Mouse (Mus musculus): ENCODE measurements around the gene Bhlha15.

The Bhlha15 gene

DNA sequence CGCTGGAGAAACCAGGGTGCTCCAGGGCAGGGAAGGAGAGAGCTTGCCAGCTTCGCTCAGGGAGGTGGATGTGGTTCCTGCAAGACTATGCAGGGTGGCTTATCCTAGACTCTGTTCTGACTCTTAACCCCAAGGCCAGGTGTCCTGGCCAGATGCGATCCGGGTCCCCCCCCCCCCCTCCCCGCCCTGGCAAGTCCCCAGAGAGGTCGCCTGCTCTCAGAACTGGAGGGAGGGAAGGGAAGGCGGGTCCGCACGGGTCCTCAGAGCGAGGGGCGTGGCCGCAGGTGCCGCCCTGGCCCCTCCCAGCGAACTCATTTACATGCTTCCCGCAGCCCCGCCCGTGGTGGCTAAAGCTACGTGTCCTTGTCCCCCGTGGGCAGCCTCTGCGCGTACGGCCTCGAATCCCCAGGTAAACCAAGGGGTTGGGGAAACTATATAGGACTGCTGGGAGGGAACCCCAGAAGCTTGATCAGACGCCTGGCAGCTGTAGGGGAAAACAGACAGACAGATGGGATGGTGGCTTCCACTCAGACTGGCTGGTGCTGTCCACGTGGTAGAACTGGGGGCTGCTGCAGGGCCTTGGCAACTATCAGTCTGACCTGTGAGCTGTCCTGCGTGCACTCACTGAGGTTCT lies at the start of gene Bhlha15:
Gene Bhlha15 (plus strand): TSS at position 337 of the 634 bp plus-strand sequence.
- DNase-seq = peak; percentile 83

DNA sequence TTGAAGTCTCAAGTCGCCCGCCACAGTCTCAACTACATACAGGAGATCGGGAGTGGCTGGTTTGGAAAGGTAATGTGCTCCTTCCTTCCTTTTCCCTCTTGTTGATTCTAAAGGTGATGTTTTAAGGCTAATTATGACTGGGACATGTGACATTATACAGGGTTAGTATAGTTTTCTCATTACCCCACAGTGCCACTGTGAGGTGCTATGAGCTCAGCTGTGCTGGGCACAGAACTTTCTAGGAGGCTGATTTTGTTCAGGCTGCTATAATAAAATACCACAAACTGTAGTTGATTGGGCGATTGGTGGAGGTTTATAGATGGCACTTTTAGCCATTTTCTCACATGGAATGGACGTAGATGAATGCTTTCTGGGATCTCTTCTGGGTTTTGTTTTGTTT lies 46.6 kb upstream of the Bhlha15 start:
- DNase-seq = no peak

DNA sequence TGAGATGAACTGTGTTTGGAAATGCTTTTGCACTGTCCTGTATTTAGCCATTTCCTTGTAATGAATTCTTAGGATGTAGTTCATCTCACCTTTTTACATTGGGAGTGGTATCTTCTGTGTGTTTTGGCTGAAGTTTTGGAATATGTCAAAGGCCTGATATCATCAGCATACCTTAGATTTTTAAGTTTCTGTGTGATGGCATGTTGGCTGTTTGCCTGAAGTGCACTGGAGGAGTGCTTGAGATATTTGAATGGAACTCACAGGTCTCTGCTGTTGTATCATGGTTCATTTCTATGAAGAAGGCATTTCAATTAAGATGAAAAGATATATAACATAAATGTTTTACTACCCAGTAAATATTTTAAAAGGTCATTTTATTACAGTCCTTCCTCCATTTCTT lies 43.2 kb upstream of the Bhlha15 start:
- DNase-seq = no peak

DNA sequence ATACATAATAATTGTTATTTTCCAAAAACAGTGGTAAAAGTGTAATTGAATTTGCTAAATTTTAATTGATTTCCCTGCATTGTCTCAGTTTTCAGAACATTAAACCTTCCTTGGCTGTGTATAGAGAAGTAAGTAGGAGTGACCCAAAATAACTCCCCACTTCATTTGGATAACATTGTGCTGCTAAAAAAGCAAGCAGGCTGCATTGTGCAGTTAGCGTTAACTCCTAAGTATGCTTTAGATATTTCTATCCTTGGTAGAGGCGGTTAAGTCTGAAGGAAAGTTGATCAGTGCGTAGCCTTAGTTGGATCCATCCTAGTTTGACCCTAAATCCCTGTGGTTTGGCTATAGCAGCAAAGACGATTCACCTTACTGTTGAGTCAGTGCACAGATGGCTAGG lies 40.6 kb upstream of the Bhlha15 start:
- DNase-seq = no peak

DNA sequence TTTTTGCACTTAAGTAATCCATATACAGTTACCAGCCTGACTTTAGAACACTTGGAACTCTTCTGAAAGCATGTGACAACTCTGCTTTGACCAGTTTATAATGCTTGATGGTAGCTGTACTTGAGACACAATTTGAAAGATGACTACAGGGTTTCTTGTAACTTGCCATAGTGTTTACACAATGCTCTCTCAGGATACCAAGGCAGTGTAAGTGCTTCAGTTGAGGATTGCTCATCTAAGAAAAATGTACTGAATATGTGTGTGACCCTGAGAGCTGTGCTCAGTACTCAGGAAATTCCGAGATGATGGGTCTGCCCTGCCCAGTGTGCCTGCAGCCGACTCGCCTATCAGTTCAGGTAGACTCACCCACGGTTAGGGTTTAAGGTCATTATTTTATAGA lies 38.8 kb upstream of the Bhlha15 start:
- DNase-seq = no peak

DNA sequence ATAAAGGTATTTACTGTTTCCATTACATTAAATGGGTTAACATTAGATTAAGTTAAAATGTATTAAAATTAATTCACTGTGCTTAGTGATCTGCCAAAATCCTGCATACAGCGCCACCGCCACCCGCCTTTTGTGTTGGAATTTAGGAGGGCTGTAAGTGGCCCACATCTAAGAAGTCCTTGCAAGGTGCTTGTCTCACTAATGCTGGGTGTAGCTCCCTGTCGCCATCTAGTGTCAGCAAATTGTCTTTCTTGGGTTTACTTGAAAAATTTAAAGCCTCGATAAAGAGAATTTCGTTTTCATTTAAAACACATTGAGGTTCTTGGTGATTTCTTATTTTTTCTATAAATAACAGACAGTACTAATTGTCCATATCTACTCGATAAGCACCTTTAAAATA lies 35.6 kb upstream of the Bhlha15 start:
- DNase-seq = peak; percentile 69

DNA sequence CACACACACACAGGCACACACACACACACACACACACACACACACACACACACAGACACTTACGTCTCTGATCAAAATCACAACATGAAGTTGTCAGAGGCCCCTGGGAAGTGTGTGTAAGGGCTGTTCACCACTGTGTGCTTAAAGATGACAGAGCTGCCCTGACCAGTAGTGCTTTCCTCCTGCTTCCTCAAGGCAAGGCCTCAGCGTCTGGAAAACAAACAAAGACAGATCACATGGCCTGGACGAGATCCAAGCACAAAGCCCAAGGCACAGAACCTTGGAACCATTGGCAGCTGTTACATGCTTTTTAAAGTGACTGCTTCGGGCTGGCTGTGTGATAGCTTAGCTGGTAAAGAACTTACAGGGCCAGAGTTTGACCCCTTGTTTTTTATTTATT lies 31.5 kb upstream of the Bhlha15 start:
- DNase-seq = no peak

DNA sequence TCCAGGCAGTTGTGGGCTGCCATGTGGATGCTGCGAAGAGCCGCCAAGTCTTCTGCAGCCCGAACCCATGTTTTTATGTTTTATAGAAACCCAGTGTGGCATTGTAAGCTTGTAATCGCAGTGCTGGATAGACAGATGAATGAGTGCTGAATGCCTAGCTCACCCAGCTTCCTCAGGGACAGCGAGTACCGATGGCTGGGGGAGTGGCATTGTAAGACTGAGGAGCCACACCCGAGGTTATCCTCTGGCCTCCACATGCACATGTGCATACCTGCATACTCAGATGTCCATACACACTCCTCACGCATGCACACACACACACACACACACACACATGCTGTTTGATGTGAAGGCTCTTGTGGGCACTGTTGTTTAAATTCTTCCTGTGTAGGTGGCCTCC lies 30.9 kb upstream of the Bhlha15 start:
- DNase-seq = no peak

DNA sequence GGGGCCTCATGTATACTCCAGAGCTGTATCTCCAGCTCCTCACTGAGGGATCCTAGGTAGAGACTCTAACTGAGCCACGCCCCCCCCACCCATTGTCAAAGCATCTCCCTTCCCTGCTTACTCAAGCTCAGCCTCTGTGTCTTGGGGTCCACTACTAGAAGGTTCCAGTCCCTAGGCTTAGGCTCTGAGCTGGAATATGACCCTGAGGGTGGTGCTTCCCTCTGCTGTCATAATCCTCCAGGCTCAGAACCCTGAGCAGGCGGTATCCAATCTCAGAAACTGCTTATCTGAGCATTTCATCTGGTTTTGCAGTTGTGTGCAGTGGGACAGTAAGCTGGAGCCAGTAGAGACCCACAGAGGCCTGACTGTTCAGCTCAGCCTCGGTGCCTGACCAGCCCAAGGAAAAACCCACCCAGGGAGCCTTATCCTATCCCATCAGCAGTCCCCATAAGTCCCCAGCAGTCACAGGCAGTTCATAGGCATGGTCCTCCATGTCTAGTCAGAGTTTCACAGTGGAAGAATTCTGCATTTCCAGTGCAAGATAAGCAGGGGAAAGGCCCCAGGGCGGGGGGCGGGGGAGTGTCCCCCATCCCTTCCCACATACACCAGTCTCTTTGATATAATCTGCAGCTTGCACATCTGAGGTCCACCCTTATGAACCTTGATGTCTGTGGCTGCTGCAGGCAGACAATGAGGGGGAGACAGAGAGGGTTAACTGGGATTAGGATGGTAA lies 27.8 kb upstream of the Bhlha15 start:
- no peak for DNase-seq

DNA sequence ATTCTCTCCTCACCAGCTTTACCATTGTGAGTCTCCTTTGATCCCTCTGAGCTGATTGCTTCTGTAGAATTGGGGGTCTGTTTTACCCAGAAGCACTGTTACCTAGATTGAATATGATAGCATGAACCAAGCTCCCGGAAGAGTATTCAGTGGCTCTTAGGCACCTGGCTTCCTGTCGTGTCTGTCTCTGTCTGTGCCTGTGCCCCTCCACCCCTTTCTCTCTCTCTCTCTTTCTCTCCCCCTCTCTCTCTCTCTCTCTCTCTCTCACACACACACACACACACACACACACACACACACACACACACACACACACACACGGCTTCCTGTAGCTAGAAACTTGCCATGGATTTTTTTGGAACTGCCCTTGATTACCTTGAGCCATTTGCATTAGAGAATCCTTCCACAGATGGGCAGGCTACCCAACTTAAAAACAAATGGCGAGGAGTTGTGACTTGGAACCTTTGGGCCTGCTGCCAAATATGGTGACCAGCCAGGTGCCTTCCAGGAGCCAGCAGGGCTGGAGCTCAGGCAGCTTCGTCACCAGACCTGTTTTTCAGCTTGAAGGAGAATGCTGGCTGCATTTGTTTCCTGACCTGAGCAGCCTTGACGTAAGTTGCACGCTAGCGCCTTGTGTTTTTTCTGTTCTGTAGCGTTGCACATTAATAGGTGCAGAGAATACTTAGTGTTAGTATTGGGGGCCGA lies 27.1 kb upstream of the Bhlha15 start:
- DNase-seq = peak; percentile 30

DNA sequence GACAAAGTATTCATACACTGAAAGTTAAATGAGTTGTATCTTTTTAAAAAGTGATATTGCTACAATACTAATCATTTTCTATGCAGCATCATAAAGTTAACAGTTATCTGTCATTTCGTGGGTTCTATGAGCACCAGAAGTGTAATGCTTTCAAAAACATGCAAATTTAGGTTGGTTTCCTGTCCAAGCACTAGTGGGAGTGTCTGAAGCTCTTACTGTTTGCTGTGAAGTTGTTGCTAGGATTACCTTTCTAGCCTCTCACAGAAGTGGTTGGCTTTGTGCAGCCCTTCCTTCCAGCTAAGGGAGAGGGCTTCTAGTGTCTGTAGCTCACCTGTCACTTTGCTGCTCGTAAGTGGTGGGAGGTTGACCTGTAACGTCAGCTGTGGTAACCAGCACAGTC lies 24.3 kb upstream of the Bhlha15 start:
- no peak for DNase-seq

DNA sequence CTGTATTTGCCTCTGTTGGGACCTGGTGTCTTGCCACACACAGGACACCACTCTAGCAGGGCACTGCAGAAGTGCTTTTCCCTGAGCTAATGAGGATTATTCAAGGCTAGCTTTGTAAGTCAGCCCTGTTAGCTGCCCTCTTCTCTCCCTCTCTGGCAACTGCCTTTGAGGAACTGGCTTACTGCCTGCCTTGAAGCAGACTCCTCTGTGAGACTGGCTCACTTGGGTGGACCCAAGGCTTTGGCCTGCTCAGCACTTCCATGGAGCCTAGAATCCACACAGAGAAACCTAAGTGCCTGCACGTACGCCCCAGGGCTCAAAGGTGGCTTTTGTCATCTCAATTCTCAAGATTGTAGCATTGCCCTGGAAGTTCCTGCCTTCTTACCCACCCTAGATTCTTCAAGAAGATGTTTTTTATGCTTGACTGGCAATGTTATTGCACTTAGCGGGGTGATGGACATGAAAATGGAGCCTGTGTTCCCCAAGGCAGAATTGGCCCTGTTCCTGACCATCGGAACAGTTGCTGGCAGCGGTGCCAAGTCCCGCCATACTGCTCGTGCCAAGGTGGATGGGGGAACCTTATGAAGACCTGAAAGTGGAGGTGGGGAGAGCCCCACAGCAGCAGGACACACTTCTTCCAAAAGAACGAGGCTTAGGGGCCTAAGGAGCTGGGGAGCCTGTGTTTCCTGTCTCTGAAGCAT lies 20.7 kb upstream of the Bhlha15 start:
- no peak for DNase-seq

DNA sequence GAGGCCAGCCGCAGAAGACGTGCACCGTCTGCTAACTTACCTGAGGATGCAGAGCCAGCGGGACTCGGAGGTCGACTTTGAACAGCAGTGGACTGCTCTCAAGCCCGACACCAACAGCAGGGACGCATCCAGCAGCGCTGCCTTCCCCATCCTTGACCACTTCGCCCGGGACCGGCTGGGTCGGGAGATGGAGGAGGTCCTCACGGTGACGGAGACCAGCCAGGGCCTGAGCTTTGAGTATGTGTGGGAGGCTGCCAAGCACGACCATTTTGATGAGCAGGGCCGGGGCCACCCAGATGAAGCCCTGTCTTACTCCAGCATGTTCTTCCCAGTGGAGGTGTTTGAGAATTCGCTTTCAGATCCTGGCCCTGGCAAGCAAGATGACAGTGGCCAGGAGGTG lies 16.4 kb upstream of the Bhlha15 start:
- DNase-seq = no peak

DNA sequence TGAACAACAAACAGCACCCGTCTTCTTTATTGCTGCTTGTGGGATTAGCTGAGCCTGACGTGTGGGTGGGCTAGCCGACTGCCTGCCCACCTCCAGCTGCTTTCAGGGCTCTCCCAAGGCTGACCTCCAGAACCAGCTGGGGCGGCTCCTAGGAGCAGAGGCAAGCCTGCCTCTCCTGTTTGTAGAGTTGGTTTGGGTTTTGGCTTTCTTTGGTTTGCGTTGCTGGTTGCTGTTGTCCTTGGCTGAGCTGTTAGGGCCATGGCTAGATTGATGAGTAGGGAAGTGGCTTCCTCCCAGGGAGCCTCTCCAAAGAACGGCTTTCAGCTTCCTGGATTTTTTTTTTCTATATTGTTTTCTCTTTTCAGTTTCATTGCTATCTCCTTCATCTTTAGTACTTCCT lies 11.9 kb upstream of the Bhlha15 start:
- no peak for DNase-seq

DNA sequence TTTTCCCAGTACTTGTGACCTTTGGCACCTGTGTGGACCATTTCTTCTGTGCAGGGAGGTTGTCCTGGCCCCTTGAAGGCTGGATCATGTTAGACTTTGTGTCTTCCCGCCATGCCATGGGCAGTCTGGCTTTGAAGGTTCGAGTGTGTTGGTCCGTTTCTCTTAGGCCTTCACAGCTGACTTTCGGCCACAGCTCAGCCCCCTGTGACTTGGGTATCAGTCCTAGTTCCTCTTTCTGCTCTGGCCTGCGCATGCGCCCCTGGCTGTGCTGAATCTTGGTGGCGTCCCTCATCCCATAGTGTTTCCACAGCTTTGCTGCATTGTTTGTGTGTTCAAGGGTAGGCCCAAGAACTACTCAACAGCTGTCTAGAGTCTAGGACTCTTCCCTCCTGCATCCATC lies 8.8 kb upstream of the Bhlha15 start:
- DNase-seq = no peak

DNA sequence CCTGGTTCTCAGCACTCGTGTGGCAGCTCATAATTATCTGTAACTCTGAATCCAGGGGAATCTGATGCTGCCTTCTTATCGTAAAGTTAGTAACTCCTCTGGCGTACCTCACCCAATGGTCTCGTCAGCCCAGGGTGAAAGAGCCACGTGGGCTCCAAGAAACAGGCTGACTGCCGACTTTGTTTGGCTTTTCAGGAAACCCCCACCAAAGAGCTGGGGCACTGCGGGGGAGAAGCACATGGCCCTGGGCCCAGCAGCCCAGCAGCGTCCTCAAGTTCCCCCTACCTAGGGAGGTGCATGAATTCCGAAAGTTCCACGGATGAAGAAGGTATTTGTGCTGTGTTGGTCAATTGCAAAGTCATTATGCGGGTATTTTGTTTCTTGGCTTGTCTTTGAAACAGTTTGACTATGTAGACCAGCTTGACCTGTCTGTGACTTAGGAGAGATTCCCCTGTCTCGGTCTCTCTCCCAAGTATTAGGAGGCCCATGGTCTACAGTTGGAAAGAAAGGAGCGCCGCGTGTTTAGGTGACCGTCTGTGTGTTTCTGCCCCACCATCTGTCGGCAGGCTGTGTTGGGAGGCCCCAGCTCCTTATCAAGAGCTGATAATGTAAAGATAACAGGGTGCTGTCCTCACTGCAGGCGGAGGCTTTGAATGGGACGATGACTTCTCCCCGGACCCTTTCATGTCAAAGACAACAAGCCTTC lies 7.4 kb upstream of the Bhlha15 start:
- no peak for DNase-seq

DNA sequence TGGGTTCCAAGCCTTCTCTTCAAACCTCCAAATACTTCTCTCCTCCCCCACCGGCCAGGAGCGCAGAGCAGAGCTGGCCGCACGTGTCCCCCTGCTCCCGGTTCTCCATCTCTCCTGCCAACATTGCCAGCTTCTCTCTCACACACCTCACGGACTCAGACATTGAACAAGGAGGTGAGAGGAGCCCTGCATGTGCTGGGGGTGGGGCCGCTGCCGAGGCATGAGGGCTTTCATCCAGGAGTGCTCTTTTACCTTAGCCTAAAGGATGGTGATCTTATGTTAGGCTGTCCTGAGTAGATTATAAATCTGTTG lies 6.9 kb upstream of the Bhlha15 start:
- DNase-seq = no peak

DNA sequence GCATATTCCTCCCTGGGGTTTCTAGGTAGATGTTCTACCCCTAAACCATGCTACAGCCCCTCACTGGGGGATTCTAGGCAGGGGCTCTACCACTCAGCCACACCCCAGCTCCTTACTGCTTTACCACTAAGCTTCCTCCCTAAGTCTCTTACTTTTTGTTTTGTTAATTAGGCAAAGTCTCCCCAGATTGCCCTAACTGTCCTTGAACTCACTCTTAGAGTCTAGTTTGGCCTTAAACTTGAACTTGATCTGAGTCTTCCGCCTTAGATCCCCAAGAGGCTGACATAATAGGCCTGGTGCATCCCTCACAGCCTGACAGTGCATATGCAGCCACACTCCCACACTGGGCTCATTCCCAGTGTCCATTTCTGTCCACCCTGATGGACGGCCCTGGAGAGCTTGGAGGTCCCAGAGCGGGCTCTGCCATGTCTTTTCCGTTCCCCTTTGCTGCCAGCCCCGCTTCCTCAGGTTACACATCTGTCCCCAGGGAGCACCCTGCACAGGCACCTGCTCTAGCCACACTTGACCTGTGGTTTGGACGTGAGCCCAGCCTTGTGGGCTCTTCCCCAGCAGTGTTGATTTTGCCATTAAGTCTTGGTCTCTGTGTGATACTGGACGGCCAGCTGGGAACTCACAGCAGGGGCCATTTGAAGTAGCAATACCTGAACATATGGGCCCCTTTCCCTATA lies 6.3 kb upstream of the Bhlha15 start:
- DNase-seq = no peak

DNA sequence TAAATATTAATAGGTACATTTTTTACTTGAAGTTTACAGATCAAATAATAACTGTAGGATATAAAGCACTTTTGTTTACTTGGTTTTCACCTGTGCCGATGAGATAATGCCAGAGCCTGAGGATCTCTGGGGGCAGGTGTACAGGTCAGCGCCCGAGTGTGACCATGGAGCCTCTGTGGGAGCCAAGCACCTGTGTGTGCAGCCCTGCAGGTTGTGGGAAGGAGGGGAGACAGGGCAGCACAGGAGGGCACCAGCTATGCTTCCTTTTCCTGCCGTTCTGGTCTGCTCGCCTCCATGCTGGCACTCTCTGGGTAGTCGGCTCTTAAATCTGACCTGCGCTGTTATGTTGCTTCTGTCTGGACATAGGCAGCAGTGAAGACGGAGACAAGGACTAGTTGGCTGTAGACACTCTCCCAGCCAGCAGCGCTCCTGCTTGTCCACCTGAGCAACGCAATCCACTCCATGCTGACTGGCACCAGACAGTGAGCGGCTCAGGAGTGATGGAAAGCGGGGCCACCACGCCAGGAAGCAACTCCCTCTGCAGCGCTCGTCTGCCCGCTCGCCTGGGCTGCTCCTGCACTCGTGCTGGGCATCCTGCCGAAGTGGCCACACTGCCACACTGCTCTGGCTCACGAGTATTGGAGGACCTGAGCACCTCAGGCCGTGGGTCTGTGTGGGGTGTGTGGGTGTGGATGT lies 5.6 kb upstream of the Bhlha15 start:
- DNase-seq = no peak

DNA sequence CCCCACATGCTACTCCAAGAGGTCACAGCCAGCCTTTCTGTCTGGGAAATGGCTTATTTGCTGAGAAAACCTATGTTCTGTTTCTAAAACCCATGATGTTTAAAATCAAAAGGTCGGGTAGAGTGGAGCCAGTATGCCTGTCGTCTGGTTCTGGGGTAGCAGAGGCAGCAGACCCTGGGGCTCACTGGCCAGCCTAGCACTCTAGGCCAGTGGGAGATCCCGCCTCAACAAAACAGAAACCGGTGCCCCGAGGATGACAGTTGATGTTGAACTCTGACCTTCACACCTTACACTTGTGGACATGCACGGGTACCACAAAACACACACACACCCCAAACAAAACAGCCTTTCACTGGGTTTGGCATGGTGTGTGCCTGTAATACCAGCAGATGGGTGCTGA lies 1.7 kb upstream of the Bhlha15 start:
- DNase-seq = no peak

DNA sequence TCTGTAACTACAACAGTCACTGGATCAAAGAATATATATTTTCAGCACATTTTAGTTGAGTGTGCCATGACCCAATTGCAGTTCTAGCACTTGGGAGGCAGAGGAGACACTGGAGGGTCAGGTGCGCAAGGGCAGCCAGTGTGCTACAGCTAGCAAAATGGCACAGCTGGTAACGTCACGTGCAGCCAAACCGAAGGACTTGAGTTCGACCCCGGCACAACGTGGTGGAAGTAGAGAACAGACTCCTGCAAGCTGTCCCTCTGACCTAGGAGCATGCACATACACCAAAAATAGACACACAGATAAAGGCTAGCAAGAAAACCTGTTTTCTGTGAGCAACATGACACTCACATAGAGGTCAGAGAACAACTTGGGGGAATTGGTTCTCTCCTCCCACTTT lies 759 bp upstream of the Bhlha15 start:
- DNase-seq = no peak

DNA sequence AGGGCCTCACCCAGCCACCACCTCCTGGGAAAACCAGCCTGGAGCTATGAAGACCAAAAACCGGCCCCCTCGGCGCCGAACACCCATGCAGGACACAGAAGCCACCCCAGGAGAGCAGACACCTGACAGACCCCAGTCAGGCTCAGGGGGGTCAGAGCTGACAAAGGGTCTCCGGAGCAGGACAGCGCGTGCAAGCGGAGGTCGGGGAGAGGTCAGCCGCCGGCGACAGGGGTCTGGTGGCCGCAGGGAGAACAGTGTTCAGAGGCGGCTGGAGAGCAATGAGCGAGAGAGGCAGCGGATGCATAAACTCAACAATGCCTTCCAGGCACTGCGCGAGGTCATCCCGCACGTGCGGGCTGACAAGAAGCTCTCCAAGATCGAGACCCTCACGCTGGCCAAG lies 940 bp downstream of the Bhlha15 start:
- no peak for DNase-seq
